Mouse (Mus musculus) kidney, embryonic 16.5 days (tissue): Measurements from ENCODE around the gene Zfr2. TPM values are rescaled to one million over a fixed set of nuclear protein-coding genes. Genes with fewer than 3 reads are reported as not detected.

ENCODE experiments used
- ATAC-seq: fragments of 200-750 bp; cut with Nextera tagmentation; 2 replicates; pipeline ENCODE4 v1.8.0; 2017; ENCODE audit warnings: moderate TSS enrichment; ENCODE audit not compliant: low FRiP score, low TSS enrichment
- H3K27ac ChIP-seq: fragments of 300-500 bp; sonication (generic); 2 replicates; pipeline ENCODE4 v1.5.1; 2014; ENCODE audit warnings: low read length
- H3K27me3 ChIP-seq: fragments of 300-500 bp; sonication (generic); 2 replicates; pipeline ENCODE4 v1.6.1; 2014; ENCODE audit warnings: low read length, control low read depth, mixed read lengths; ENCODE audit not compliant: insufficient read depth
- H3K36me3 ChIP-seq: fragments of 300-500 bp; sonication (generic); 2 replicates; pipeline ENCODE4 v1.6.1; 2014; ENCODE audit warnings: low read length, control low read depth, mixed read lengths; ENCODE audit not compliant: insufficient read depth
- H3K4me1 ChIP-seq: fragments of 300-500 bp; sonication (generic); 2 replicates; pipeline ENCODE4 v1.6.1; 2014; ENCODE audit warnings: low read length, control low read depth, mixed read lengths; ENCODE audit not compliant: insufficient read depth
- H3K4me2 ChIP-seq: fragments of 300-500 bp; sonication (generic); replicated peaks from 2 replicates; pipeline ENCODE4 v1.6.1; 2014; ENCODE audit warnings: low read depth, low read length
- H3K4me3 ChIP-seq: fragments of 300-500 bp; sonication (generic); 2 replicates; pipeline ENCODE4 v1.5.1; 2014; ENCODE audit warnings: mild to moderate bottlenecking, low read length
- H3K9ac ChIP-seq: fragments of 300-500 bp; sonication (generic); replicated peaks from 2 replicates; pipeline ENCODE4 v1.6.1; 2014; ENCODE audit warnings: low read length
- H3K9me3 ChIP-seq: fragments of 300-500 bp; sonication (generic); 2 replicates; pipeline ENCODE4 v1.6.1; 2016; ENCODE audit warnings: low read length, control low read depth
- WGBS: fragments of 180-500 bp; shearing (Covaris S2); extraction: QIAGEN DNeasy Blood & Tissue Kit; methylation state at CpG from one replicate; pipeline ENCODE4 v1.1.7; 2014; 5-methylcytosine and 5-hydroxymethylcytosine counted together
- polyA plus RNA-seq: library from polyadenylated mRNA; unstranded; fragments of >200 nt; fragmentation: Nextera tagmentation; extraction: Ambion mirVana; gene quantifications from 2 replicates; pipeline ENCODE4 v1.2.1, GENCODE M21; 2015

Gene Zfr2
- polyA plus RNA-seq, 1 experiment from 2014 or later, result 7.1 TPM

GRCm38 (mm10) chr10:81259225-81259884 is 26.4 kb downstream of the Zfr2 start:
- WGBS, result 36% methylated on average over 21 of the region's 21 CpGs
- peaks cover 9% of the 10 kb centered on the region for H3K4me1 ChIP-seq
- H3K9ac ChIP-seq, result 0 out of 2 replicates have a peak overlapping the region, but pooled peaks have one; percentile 13
- no peak overlapping the region for H3K27ac ChIP-seq
- ATAC-seq, result no peak
- H3K36me3 ChIP-seq, result peaks cover 26% of the 10 kb centered on the region
- peaks cover 7% of the 10 kb centered on the region; the same call in 1 of the 2 replicates for H3K9me3 ChIP-seq
- H3K27me3 ChIP-seq, result peaks cover 44% of the 10 kb centered on the region
- H3K4me3 ChIP-seq, result no peak overlapping the region
- H3K4me2 ChIP-seq, result no peak overlapping the region

GRCm38 (mm10) chr10:81261025-81261424 is 28.1 kb downstream of the Zfr2 start:
- WGBS, result 95% methylated on average over 4 of the region's 4 CpGs
- peaks cover 16% of the 10 kb centered on the region for H3K4me1 ChIP-seq

GRCm38 (mm10) chr10:81265540-81265939 is 32.6 kb downstream of the Zfr2 start:
- Histone ChIP-seq H3K4me3 (peak overlapping the region; percentile 61; the same call in 1 of the 2 replicates), H3K27me3 (peaks cover under 1% of the 10 kb centered on the region; the same call in 1 of the 2 replicates), H3K36me3 (peaks cover 33% of the 10 kb centered on the region), H3K27ac (no peak overlapping the region), H3K9me3 (peaks cover 5% of the 10 kb centered on the region; the same call in 1 of the 2 replicates), H3K4me1 (peaks cover 17% of the 10 kb centered on the region), H3K9ac (peak overlapping the region; percentile 75), H3K4me2 (peak overlapping the region; percentile 84)
- no peak for ATAC-seq
- WGBS, result 95% methylated on average over 8 of the region's 8 CpGs

More at GRCm38 (mm10) chr10:81261025-81261424, 28.1 kb downstream of the Zfr2 start:
- Histone ChIP-seq H3K4me2 (no peak overlapping the region), H3K27me3 (peaks cover 40% of the 10 kb centered on the region), H3K4me3 (no peak overlapping the region), H3K9ac (no peak overlapping the region), H3K36me3 (peaks cover 33% of the 10 kb centered on the region), H3K9me3 (peaks cover 7% of the 10 kb centered on the region; the same call in 1 of the 2 replicates), H3K27ac (no peak overlapping the region)
- ATAC-seq, result no peak

- H3K27ac ChIP-seq, result peak within 1 kb of the TSS; percentile 78
- ATAC-seq, result peak; percentile 94
- H3K4me2 ChIP-seq, result peak within 1 kb of the TSS; percentile 84
- no peaks in the 10 kb centered on the region for H3K9me3 ChIP-seq
- peaks cover 17% of the 10 kb centered on the region for H3K4me1 ChIP-seq
- no peaks in the 10 kb centered on the region for H3K27me3 ChIP-seq
- H3K4me3 ChIP-seq, result peak within 1 kb of the TSS; percentile 90
- H3K9ac ChIP-seq, result peak within 1 kb of the TSS; percentile 92
- WGBS, result under 1% methylated on average over 48 of the region's 48 CpGs
- H3K36me3 ChIP-seq, result peaks cover 34% of the 10 kb centered on the region
Observed at GRCm38 (mm10) chr10:81266211-81267105, 33.5 kb downstream of the Zfr2 start, which contains the start of the genes Mrpl54 and Apba3. Gene Mrpl54 (minus strand): TSS chr10:81266934. Gene Apba3 (plus strand): TSS chr10:81266960.

- Histone ChIP-seq H3K27me3 (no peaks in the 10 kb centered on the region), H3K27ac (peak overlapping the region; percentile 60; the same call in 1 of the 2 replicates), H3K9me3 (no peaks in the 10 kb centered on the region), H3K4me3 (peak overlapping the region; percentile 90), H3K9ac (peak overlapping the region; percentile 92), H3K4me1 (peaks cover 17% of the 10 kb centered on the region), H3K4me2 (peak overlapping the region; percentile 78), H3K36me3 (peaks cover 42% of the 10 kb centered on the region)
- WGBS, result 3% methylated on average over 23 of the region's 23 CpGs
- peak; percentile 55 for ATAC-seq
Observed at GRCm38 (mm10) chr10:81268056-81268455, 35.1 kb downstream of the Zfr2 start.

DNA sequence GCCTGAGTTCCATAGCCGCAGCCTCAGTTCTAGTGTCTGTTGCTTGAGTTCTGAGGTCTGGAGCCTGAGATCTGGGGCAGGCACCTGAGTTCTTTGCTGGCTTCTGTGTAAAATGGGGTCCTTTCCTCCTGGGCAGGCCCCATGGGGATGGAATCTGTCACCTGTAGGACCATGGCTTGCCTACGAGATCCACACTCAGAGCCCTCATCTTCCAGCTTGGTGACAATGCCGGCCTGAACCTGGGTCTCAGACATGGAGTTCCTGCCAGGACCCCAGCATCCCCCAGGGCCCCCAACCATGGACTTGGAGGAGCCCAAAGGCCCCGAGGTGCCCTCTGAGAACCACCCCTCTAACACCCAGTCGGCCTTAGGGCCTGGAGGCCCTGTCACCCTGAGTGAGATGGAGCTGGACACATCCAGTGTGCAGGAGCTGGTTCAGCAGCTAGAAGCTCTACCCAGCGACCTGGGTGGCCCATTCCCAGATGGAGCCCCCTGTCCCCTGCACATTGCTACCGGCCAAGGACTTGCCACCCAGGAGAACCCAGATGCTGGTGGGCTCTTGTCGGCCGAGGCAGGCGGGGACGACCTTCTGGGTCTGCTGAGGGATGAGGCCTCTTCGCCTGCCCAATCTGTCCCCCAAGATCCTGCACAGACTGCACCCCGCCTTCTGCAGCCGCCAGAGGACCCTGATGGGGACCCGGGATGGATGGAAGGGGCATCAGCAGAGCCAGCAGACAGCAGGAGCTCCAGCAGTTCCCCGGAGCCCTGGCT is 35.9 kb downstream of the Zfr2 start:
- no peak for ATAC-seq
- Histone ChIP-seq H3K4me3 (peak overlapping the region; percentile 90), H3K36me3 (peaks cover 42% of the 10 kb centered on the region), H3K9ac (peak overlapping the region; percentile 92), H3K9me3 (no peaks in the 10 kb centered on the region), H3K4me2 (peak overlapping the region; percentile 78), H3K27me3 (no peaks in the 10 kb centered on the region), H3K4me1 (peaks cover 17% of the 10 kb centered on the region), H3K27ac (0 out of 2 replicates have a peak overlapping the region, but pooled peaks have one; percentile 60)
- WGBS, result 79% methylated on average over 16 of the region's 16 CpGs

- WGBS, result 94% methylated on average over 21 of the region's 21 CpGs
- no peak overlapping the region for H3K4me3 ChIP-seq
Observed at GRCm38 (mm10) chr10:81272356-81272755, 39.4 kb downstream of the Zfr2 start.

GRCm38 (mm10) chr10:81273842-81274241 is 40.9 kb downstream of the Zfr2 start:
- H3K36me3 ChIP-seq, result peaks cover 41% of the 10 kb centered on the region

More at GRCm38 (mm10) chr10:81272356-81272755, 39.4 kb downstream of the Zfr2 start:
- Histone ChIP-seq H3K4me1 (peaks cover 9% of the 10 kb centered on the region), H3K27ac (no peak overlapping the region), H3K27me3 (no peaks in the 10 kb centered on the region), H3K9me3 (no peaks in the 10 kb centered on the region), H3K36me3 (peaks cover 41% of the 10 kb centered on the region), H3K9ac (no peak overlapping the region), H3K4me2 (no peak overlapping the region)
- no peak for ATAC-seq

DNA sequence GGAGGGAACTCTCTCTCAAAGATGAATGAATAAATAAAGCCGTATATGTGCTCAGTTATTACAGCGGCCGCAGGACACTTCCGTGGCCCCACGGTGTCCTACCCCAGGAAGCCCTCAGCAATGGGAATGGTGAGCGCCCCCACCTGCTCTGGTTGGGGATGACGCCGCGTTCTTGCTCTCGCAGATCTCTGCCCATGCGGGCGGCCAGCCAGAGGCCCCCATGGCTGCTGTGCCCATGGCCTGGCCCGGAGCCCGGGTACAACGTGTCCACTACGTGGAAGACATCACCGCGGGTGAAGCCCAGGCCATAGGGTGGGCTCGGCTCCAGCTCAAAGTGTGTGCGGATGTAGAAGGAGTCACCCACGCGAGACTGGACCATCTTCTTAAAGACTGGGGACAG is 44.7 kb downstream of the Zfr2 start:
- ATAC-seq, result no peak
- WGBS, result 81% methylated on average over 22 of the region's 22 CpGs
- Histone ChIP-seq H3K27ac (no peak overlapping the region), H3K4me2 (no peak overlapping the region), H3K36me3 (peaks cover 23% of the 10 kb centered on the region), H3K27me3 (peaks cover 2% of the 10 kb centered on the region; the same call in 1 of the 2 replicates), H3K9ac (no peak overlapping the region), H3K4me1 (peaks cover 6% of the 10 kb centered on the region; the same call in 1 of the 2 replicates), H3K4me3 (no peak overlapping the region), H3K9me3 (no peaks in the 10 kb centered on the region)

More at GRCm38 (mm10) chr10:81273842-81274241, 40.9 kb downstream of the Zfr2 start:
- no peak overlapping the region for H3K4me2 ChIP-seq
- H3K27me3 ChIP-seq, result no peaks in the 10 kb centered on the region
- H3K9me3 ChIP-seq, result no peaks in the 10 kb centered on the region
- no peak overlapping the region for H3K4me3 ChIP-seq
- 93% methylated on average over 19 of the region's 19 CpGs for WGBS
- no peak overlapping the region for H3K27ac ChIP-seq
- no peak for ATAC-seq
- peaks cover 4% of the 10 kb centered on the region for H3K4me1 ChIP-seq
- no peak overlapping the region for H3K9ac ChIP-seq
